Mouse (Mus musculus): Measurements from ENCODE around the gene Gbx1. TPM values are rescaled to one million over a fixed set of nuclear protein-coding genes. Genes with fewer than 3 reads are reported as not detected.

Gene Gbx1
- total RNA-seq, 2 experiments from 2014 or later = 0.10 TPM; not detected in 1

GRCm38 (mm10) chr5:24526190-24526888 lies 663 bp downstream of the Gbx1 start:
- DNase-seq = no peak
- intact Hi-C loops (cut with DNase I) = no loop called here

- intact Hi-C loops (cut with DNase I) = no loop called here
- DNase-seq = no peak
These were observed 1.4 kb downstream of the Gbx1 start for GRCm38 (mm10) chr5:24525360-24526189.

GRCm38 (mm10) chr5:24524522-24524921 lies 2.5 kb downstream of the Gbx1 start:
- no peak for DNase-seq
- intact Hi-C loops (cut with DNase I) = no loop called here

GRCm38 (mm10) chr5:24523806-24524205 lies 3.2 kb downstream of the Gbx1 start:
- intact Hi-C loops (cut with DNase I) = no loop called here
- no peak for DNase-seq

- intact Hi-C loops (cut with DNase I) = no loop called here
These were observed 5.6 kb downstream of the Gbx1 start for GRCm38 (mm10) chr5:24521366-24521765.

GRCm38 (mm10) chr5:24512271-24512670 lies 14.7 kb downstream of the Gbx1 start:
- peak; percentile 60 to 63 for DNase-seq
- intact Hi-C loops (cut with DNase I) = no loop called here

More at GRCm38 (mm10) chr5:24521366-24521765, 5.6 kb downstream of the Gbx1 start:
- DNase-seq = no peak

DNA sequence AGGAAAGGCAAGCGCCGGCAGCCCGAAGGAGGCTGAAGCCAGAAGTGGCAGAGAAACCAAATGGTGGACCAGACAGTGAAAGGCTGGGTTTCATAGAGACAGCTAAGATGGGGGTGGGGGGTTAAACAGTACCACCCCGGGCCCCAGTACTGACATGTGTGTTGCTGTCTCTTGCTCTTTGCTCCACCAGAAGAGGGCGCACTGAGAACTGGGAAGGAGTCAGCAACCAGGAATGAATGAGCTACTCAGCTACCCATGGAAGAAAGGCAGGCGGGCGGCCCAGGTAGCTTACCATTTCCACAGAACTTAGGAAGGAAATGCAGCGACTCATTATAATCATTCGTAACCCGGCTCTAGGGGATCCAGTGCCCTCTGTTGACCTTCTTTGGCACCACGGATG lies 16.4 kb downstream of the Gbx1 start:
- peak; percentile 41 to 66 for DNase-seq
- intact Hi-C loops (cut with DNase I) = loop anchor here (2.0 kb wide), 2 partner anchors 86 to 140 kb away; no protein-coding TSS in a partner anchor

DNA sequence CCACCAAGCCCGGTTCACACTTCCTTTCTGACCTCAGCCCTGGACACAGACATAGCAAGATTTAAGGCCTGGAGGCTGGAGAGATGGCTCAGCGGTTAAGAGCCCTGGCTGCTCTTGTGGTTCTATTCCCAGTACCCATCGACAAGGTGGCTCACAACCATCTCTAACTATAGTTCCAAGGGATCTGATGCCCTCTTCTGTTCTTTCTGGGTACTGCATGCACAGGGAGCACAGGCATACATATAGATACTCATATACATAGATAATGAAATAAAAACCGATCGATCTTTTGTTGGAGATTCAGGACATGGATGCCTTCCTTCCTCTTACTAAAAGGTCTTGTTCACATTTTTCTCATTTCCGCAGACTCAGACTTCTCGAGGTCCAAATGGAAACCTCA lies 18.6 kb downstream of the Gbx1 start:
- intact Hi-C loops (cut with DNase I) = no loop called here
- no peak for DNase-seq

DNA sequence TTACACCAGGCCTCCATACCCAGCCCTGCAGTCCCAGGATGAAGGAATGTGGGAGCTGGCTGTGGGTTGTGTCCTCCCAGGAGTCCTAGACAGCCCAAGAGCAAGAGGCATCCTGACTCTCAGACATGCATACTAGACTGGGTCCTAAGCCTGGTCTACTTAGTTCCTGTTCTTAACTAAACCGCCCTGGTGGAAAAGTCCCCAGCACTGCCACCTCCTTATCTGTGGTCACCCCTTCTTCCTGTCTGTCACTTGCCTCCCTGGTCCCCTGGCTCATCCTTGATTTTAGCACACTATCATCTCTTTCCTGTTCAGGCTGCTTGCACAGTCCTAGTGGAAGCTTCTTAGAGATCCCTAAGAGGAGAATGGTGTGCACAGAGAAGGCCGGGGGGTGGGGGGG lies 21.5 kb downstream of the Gbx1 start:
- DNase-seq = no peak
- intact Hi-C loops (cut with DNase I) = no loop called here

GRCm38 (mm10) chr5:24502786-24503185 lies 24.2 kb downstream of the Gbx1 start:
- no peak for DNase-seq
- intact Hi-C loops (cut with DNase I) = no loop called here

- intact Hi-C loops (cut with DNase I) = no loop called here
- no peak for DNase-seq
These were observed 26.2 kb downstream of the Gbx1 start for GRCm38 (mm10) chr5:24500851-24501250.

DNA sequence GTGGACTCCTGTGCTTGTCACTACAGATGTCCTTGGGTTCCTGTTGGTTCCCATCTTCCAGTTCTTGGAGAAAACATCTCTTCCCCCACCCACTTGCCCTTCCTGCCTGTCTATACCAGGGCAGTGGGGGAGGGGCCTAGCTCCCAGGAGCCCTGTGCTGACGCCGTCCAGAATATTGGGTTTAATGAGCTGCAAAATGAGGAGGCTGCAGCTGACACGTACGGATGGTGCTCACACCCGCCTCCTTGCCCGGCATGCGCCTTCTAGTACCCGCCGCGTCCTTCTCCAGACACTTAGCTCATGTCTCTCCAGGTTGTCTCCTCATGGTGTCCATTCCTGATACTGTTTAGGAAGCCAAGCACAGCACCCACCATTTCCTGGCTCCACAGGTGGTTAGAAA lies 27.9 kb downstream of the Gbx1 start:
- no peak for DNase-seq
- intact Hi-C loops (cut with DNase I) = no loop called here

GRCm38 (mm10) chr5:24497526-24497925 lies 29.5 kb downstream of the Gbx1 start:
- intact Hi-C loops (cut with DNase I) = no loop called here

DNA sequence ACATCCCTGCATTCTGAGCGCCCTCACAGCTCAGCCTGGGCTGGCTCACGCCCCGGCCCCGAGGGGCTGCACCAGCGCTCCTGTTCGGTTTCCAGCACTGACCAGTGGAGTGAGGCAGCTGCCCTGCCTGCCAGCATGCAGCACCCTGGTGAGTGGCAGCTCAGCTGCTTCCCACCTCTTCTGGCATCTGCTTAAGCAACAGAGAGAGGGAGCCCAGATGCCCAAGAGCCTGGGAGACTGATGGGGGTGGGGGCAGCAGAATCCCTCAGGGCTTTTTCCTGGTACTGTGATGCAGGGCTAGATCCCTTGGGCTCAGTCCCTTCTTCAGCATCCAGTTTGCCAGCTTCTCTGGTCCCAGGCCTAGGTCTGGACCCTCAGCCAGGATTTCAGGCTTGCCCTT lies 30.2 kb downstream of the Gbx1 start:
- intact Hi-C loops (cut with DNase I) = no loop called here
- DNase-seq = no peak

More at GRCm38 (mm10) chr5:24497526-24497925, 29.5 kb downstream of the Gbx1 start:
- no peak for DNase-seq

DNA sequence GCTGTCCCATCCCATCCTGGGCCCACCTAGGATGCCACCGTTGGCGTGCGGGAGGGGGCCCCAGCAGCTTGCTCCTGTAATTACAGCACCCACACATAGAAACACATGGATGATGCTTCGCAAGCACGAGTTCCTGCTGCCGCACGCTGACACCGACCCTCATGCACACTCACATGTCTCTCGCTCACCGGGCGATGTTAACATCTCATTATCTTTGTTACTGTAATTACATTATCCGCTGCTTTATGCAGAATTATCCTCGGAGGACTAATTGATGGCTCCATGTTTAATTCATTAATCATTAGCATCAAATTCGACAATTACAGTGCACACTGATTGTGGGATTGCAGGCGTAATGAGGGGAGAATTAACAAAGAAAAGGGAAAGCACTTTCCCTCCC lies 32.0 kb downstream of the Gbx1 start:
- DNase-seq = no peak
- intact Hi-C loops (cut with DNase I) = no loop called here

GRCm38 (mm10) chr5:24492546-24493285 lies 34.3 kb downstream of the Gbx1 start:
- intact Hi-C loops (cut with DNase I) = no loop called here
- DNase-seq = no peak

DNA sequence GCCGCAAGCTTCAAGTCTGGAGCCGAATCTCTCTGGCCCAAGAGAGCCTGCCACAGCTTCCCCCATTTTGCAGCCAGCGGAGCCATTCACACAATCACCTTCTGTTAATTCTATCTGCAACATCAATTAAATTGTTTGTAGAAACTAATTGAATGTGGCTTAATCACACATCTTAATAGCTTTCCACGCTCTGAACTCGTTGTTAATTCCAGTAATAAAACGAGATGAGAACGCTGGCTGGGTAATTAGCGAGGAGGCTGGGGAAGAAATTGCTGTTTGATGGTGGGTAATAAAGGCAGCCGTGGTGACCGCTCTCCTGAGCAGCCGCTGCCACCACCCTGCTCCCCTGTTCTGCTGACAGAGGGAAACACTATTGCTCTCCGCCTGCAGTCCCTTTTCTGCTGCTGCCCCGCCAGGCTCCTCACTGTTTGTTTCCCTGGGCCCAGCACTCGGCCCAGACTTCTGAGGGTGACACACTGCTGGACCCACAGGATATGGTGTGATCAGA lies 36.5 kb downstream of the Gbx1 start:
- intact Hi-C loops (cut with DNase I) = no loop called here

DNA sequence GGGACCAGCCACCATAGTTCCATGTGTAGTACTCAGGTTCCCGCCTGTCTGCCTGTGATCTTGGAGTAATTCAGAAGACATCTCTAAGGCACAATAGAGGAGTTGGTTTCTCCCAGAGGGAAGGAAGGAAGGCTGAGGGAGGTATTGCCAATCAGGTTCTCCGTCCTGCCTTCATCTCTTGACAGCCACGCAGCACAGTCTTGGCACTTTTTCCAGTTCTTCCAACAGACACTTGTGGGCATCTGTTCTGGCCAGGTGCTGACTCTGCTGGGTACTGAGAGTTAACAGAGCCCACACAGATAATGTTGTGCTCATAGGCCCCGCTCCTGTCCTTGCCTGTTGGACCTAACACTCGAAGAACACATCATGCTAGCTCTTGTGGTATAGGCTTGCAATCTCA lies 40.3 kb downstream of the Gbx1 start:
- no peak for DNase-seq
- intact Hi-C loops (cut with DNase I) = loop anchor here (5.0 to 10.0 kb wide), 2 partner anchors 166 to 222 kb away; no protein-coding TSS in a partner anchor

More for the DNA sequence above, 36.5 kb downstream of the Gbx1 start:
- DNase-seq = no peak

DNA sequence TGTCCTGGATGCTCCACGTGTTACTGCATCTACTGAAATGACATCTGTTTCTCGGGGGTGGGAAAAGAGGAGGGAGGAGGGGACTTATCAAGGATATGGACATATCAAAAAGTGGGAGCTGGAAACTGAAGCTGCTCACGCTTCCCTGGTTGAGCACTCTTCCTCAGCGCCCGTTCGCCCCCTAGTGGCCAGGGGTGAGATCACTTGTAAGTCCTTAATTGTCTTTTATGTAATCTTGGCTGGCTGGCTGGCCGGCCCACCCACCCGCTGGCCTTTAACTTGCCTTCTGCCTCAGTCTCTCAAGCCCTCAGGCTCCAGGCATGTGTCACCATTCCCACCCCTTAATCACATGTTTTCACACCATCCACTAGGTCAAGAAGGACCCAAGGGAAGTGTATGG lies 40.9 kb downstream of the Gbx1 start:
- DNase-seq = peak; percentile 89 to 94
- intact Hi-C loops (cut with DNase I) = loop anchor here (5.0 to 10.0 kb wide), 2 partner anchors 166 to 221 kb away; no protein-coding TSS in a partner anchor

GRCm38 (mm10) chr5:24484963-24485362 lies 42.0 kb downstream of the Gbx1 start:
- intact Hi-C loops (cut with DNase I) = loop anchor here (5.0 to 10.0 kb wide), 2 partner anchors 167 to 220 kb away; no protein-coding TSS in a partner anchor

DNA sequence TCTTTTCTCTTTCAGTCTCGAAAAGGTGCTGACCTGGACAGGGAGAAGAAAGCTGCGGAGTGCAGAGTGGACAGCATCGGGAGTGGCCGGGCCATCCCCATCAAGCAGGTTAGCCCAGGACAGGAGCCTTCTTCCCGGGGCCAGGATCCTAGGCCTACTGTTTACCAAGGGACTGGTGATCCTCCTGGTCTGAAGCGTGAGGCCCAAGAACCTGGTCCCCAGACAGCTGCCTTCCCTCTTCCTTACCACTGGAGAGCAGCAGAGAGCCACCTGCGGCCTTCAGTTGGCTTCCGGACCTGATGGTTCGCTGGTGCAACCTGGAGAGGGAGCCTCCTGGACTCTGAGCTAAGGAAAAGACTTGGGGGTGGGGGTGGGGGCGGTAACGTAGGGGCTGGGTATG lies 43.7 kb downstream of the Gbx1 start:
- intact Hi-C loops (cut with DNase I) = loop anchor here (1.0 to 10.0 kb wide), 2 partner anchors 47 to 219 kb away; no protein-coding TSS in a partner anchor
- DNase-seq = peak; percentile 68 to 79

More at GRCm38 (mm10) chr5:24484963-24485362, 42.0 kb downstream of the Gbx1 start:
- DNase-seq = no peak

All from heart, postnatal 10 days (tissue).